Mouse (Mus musculus) layer of hippocampus, adult 8-10 months (tissue): ENCODE results near the gene Krt19. TPM values are rescaled to one million over a fixed set of nuclear protein-coding genes. Genes with fewer than 3 reads are reported as not detected.

Experiments used
- DNase-seq, 2 experiments: peaks; one replicate each; pipeline ENCODE4 v3.0.0; 2022; ENCODE audit warnings: low spot score in 2 of 2
- total RNA-seq, 4 experiments: library from RNA; stranded (reverse); gene quantifications; 2 replicates each; pipeline ENCODE4 v1.2.4; 2022

Krt19 gene
- total RNA-seq, 4 experiments from 2014 or later: 0.22 to 0.59 (median 0.43) TPM; not detected in 1

GRCm38 (mm10) chr11:100138809-100139208, 9.7 kb downstream of the Krt19 start:
- no peak for DNase-seq

- no peak for DNase-seq
Measured at GRCm38 (mm10) chr11:100137693-100138092, 10.8 kb downstream of the Krt19 start.

- no peak for DNase-seq
Measured at GRCm38 (mm10) chr11:100136559-100136958, 11.9 kb downstream of the Krt19 start.

GRCm38 (mm10) chr11:100135731-100136130, 12.7 kb downstream of the Krt19 start, which contains the start of gene Krt15:
Gene Krt15 (minus strand): TSS chr11:100135928.
- no peak for DNase-seq

- no peak for DNase-seq
Measured at GRCm38 (mm10) chr11:100124901-100125300, 23.6 kb downstream of the Krt19 start.

GRCm38 (mm10) chr11:100121466-100121865, 27.0 kb downstream of the Krt19 start, which contains the start of gene Krt13:
Gene Krt13 (minus strand): TSS chr11:100121566.
- DNase-seq: no peak

GRCm38 (mm10) chr11:100120331-100120730, 28.1 kb downstream of the Krt19 start:
- DNase-seq: no peak

GRCm38 (mm10) chr11:100113742-100114029, 34.8 kb downstream of the Krt19 start:
- no peak for DNase-seq

- DNase-seq: no peak
Measured at GRCm38 (mm10) chr11:100112935-100113741, 35.3 kb downstream of the Krt19 start.

- DNase-seq: no peak
Measured at GRCm38 (mm10) chr11:100105576-100106122, 42.8 kb downstream of the Krt19 start, which contains the start of gene Krt36. Gene Krt36 (minus strand): TSS chr11:100105626.

- DNase-seq: no peak
Measured at GRCm38 (mm10) chr11:100102693-100103429, 45.6 kb downstream of the Krt19 start.

GRCm38 (mm10) chr11:100100391-100100790, 48.1 kb downstream of the Krt19 start:
- DNase-seq: no peak

GRCm38 (mm10) chr11:100097819-100098218, 50.6 kb downstream of the Krt19 start:
- DNase-seq: no peak

GRCm38 (mm10) chr11:100096141-100096540, 52.3 kb downstream of the Krt19 start, which contains the start of gene Krt35:
Gene Krt35 (minus strand): TSS chr11:100096241.
- no peak for DNase-seq

Other genes starting within 250 kb of the Krt19 start
- gene Krtap31-1, start 240.7 kb downstream of the Krt19 start, total RNA-seq: not detected
- not detected for gene Gm11565, start 233.9 kb downstream of the Krt19 start, total RNA-seq
- not detected for gene Krtap31-2, start 212.4 kb downstream of the Krt19 start, total RNA-seq
- not detected for gene Krtap9-5, start 200.2 kb downstream of the Krt19 start, total RNA-seq
- not detected for gene Krtap29-1, start 169.6 kb downstream of the Krt19 start, total RNA-seq
- gene Krtap16-1, start 162.1 kb downstream of the Krt19 start, total RNA-seq: not detected
- not detected for gene Krtap17-1, start 154.7 kb downstream of the Krt19 start, total RNA-seq
- gene Krt33a, start 132.5 kb downstream of the Krt19 start, total RNA-seq: not detected
- not detected for gene Krt33b, start 118.8 kb downstream of the Krt19 start, total RNA-seq
- not detected for gene Krt34, start 107.1 kb downstream of the Krt19 start, total RNA-seq
- not detected for gene Krt31, start 98.1 kb downstream of the Krt19 start, total RNA-seq
- gene Krt32, start 60.4 kb downstream of the Krt19 start, total RNA-seq: not detected
- not detected for gene Krt35, start 52.4 kb downstream of the Krt19 start, total RNA-seq
- not detected for gene Krt36, start 43.0 kb downstream of the Krt19 start, total RNA-seq
- not detected for gene Krt13, start 27.1 kb downstream of the Krt19 start, total RNA-seq
- 1 to 10 TPM in 1 of 4 experiments, under 1 TPM in 2, not detected in 1; 0.29 to 1.4 (median 0.60) TPM for gene Krt15, start 12.7 kb downstream of the Krt19 start, total RNA-seq
- 1 to 10 TPM; 3.4 to 5.7 (median 3.8) TPM for gene Krt9, start 44.6 kb upstream of the Krt19 start, total RNA-seq
- not detected for gene Krt14, start 58.9 kb upstream of the Krt19 start, total RNA-seq
- not detected for gene Krt16, start 100.2 kb upstream of the Krt19 start, total RNA-seq
- not detected for gene Krt17, start 112.4 kb upstream of the Krt19 start, total RNA-seq
- gene Krt42, start 121.2 kb upstream of the Krt19 start, total RNA-seq: not detected
- gene Eif1, start 171.2 kb upstream of the Krt19 start, total RNA-seq: 100 to 1,000 TPM; 732 to 782 (median 741) TPM
- not detected for gene Gast, start 185.7 kb upstream of the Krt19 start, total RNA-seq
- 100 to 1,000 TPM; 164 to 201 (median 183) TPM for gene Hap1, start 207.5 kb upstream of the Krt19 start, total RNA-seq
- gene Jup, start 249.1 kb upstream of the Krt19 start, total RNA-seq: 10 to 100 TPM; 37.5 to 40.7 (median 39.8) TPM